Mouse (Mus musculus) embryonic facial prominence, embryonic 15.5 days (tissue): ENCODE measurements at regions not wholly inside any gene's neighbourhood (a gene's known extent, or its start where the extent isn't known, plus 50 kb on each side); places are given as distances from the start of the nearest gene placed in this dataset.

Experiments used
- ATAC-seq: fragments of 200-750 bp; cut with Nextera tagmentation; 2 replicates; pipeline ENCODE4 v1.8.0; 2017; ENCODE audit warnings: low read depth, moderate TSS enrichment; ENCODE audit not compliant: insufficient number of reproducible peaks, low FRiP score, low TSS enrichment
- H3K27ac ChIP-seq: fragments of 300-500 bp; sonication (generic); replicated peaks from 2 replicates; pipeline ENCODE4 v1.5.1; 2015; ENCODE audit warnings: mild to moderate bottlenecking, inconsistent platforms
- H3K27me3 ChIP-seq: fragments of 300-500 bp; sonication (generic); 2 replicates; pipeline ENCODE4 v1.6.1; 2015; ENCODE audit warnings: inconsistent platforms
- H3K36me3 ChIP-seq: fragments of 300-500 bp; sonication (generic); 2 replicates; pipeline ENCODE4 v1.6.1; 2015; ENCODE audit warnings: mild to moderate bottlenecking, inconsistent platforms
- H3K4me1 ChIP-seq: fragments of 300-500 bp; sonication (generic); 2 replicates; pipeline ENCODE4 v1.6.1; 2015; ENCODE audit warnings: inconsistent platforms
- H3K4me2 ChIP-seq: fragments of 300-500 bp; sonication (generic); replicated peaks from 2 replicates; pipeline ENCODE4 v1.6.1; 2015; ENCODE audit warnings: mild to moderate bottlenecking, inconsistent platforms
- H3K4me3 ChIP-seq: fragments of 300-500 bp; sonication (generic); replicated peaks from 2 replicates; pipeline ENCODE4 v1.5.1; 2015; ENCODE audit warnings: mild to moderate bottlenecking, inconsistent platforms
- H3K9ac ChIP-seq: fragments of 300-500 bp; sonication (generic); 2 replicates; pipeline ENCODE4 v1.6.1; 2015; ENCODE audit warnings: inconsistent platforms
- H3K9me3 ChIP-seq: fragments of 300-500 bp; sonication (generic); replicated peaks from 2 replicates; pipeline ENCODE4 v1.6.1; 2016; ENCODE audit warnings: inconsistent platforms
- WGBS: fragments of 180-500 bp; shearing (Covaris S2); methylation state at CpG from one replicate; pipeline ENCODE4 v1.1.7; 2015; 5-methylcytosine and 5-hydroxymethylcytosine counted together

GRCm38 (mm10) chr6:138956461-138957072 is 298.2 kb upstream of the Igbp1b start:
- H3K9ac ChIP-seq: no peak overlapping the region
- no peak for ATAC-seq
- no peaks in the 10 kb centered on the region for H3K27me3 ChIP-seq
- H3K27ac ChIP-seq: no peak overlapping the region
- H3K4me2 ChIP-seq: no peak overlapping the region
- no peaks in the 10 kb centered on the region for H3K4me1 ChIP-seq
- H3K4me3 ChIP-seq: no peak overlapping the region
- H3K36me3 ChIP-seq: no peaks in the 10 kb centered on the region
- 93% methylated on average over 3 of the region's 3 CpGs for WGBS
- H3K9me3 ChIP-seq: no peaks in the 10 kb centered on the region

GRCm38 (mm10) chr6:138950888-138951287 is 292.5 kb upstream of the Igbp1b start:
- H3K4me1 ChIP-seq: no peaks in the 10 kb centered on the region
- no peaks in the 10 kb centered on the region for H3K27me3 ChIP-seq
- ATAC-seq: no peak
- H3K36me3 ChIP-seq: no peaks in the 10 kb centered on the region
- 89% methylated on average over 3 of the region's 3 CpGs for WGBS
- H3K4me3 ChIP-seq: no peak overlapping the region
- no peaks in the 10 kb centered on the region for H3K9me3 ChIP-seq
- H3K27ac ChIP-seq: no peak overlapping the region
- H3K4me2 ChIP-seq: no peak overlapping the region
- no peak overlapping the region for H3K9ac ChIP-seq

GRCm38 (mm10) chr6:138946632-138947031 is 288.3 kb upstream of the Igbp1b start:
- Histone ChIP-seq H3K4me2 (no peak overlapping the region), H3K9me3 (no peaks in the 10 kb centered on the region), H3K27me3 (no peaks in the 10 kb centered on the region), H3K9ac (no peak overlapping the region), H3K27ac (no peak overlapping the region), H3K36me3 (no peaks in the 10 kb centered on the region), H3K4me1 (no peaks in the 10 kb centered on the region), H3K4me3 (no peak overlapping the region)
- 63% methylated on average over 5 of the region's 5 CpGs for WGBS
- ATAC-seq: no peak

GRCm38 (mm10) chr6:138945432-138945831 is 287.1 kb upstream of the Igbp1b start:
- Histone ChIP-seq H3K4me1 (no peaks in the 10 kb centered on the region), H3K4me3 (no peak overlapping the region), H3K27me3 (no peaks in the 10 kb centered on the region), H3K36me3 (no peaks in the 10 kb centered on the region), H3K27ac (no peak overlapping the region), H3K9ac (no peak overlapping the region), H3K9me3 (no peaks in the 10 kb centered on the region), H3K4me2 (no peak overlapping the region)
- WGBS: 76% methylated on average over 1 of the region's 1 CpGs
- ATAC-seq: no peak

GRCm38 (mm10) chr6:138920161-138920560 is 261.8 kb upstream of the Igbp1b start:
- Histone ChIP-seq H3K27ac (no peak overlapping the region), H3K4me1 (no peaks in the 10 kb centered on the region), H3K4me2 (no peak overlapping the region), H3K9me3 (no peaks in the 10 kb centered on the region), H3K4me3 (no peak overlapping the region), H3K27me3 (no peaks in the 10 kb centered on the region), H3K36me3 (no peaks in the 10 kb centered on the region), H3K9ac (no peak overlapping the region)
- no peak for ATAC-seq
- WGBS: 44% methylated on average over 2 of the region's 2 CpGs

GRCm38 (mm10) chr6:138919531-138919930 is 261.2 kb upstream of the Igbp1b start:
- H3K27ac ChIP-seq: no peak overlapping the region

GRCm38 (mm10) chr6:138914981-138915380 is 256.6 kb upstream of the Igbp1b start:
- 58% methylated on average over 3 of the region's 3 CpGs for WGBS
- no peaks in the 10 kb centered on the region for H3K4me1 ChIP-seq

More at GRCm38 (mm10) chr6:138919531-138919930, 261.2 kb upstream of the Igbp1b start:
- Histone ChIP-seq H3K36me3 (no peaks in the 10 kb centered on the region), H3K9me3 (no peaks in the 10 kb centered on the region), H3K4me2 (no peak overlapping the region), H3K9ac (no peak overlapping the region), H3K4me3 (no peak overlapping the region), H3K4me1 (no peaks in the 10 kb centered on the region), H3K27me3 (no peaks in the 10 kb centered on the region)
- WGBS: 84% methylated on average over 4 of the region's 4 CpGs
- ATAC-seq: no peak

GRCm38 (mm10) chr6:138873610-138874009 is 215.3 kb upstream of the Igbp1b start:
- H3K9me3 ChIP-seq: no peaks in the 10 kb centered on the region

More at GRCm38 (mm10) chr6:138914981-138915380, 256.6 kb upstream of the Igbp1b start:
- H3K9me3 ChIP-seq: no peaks in the 10 kb centered on the region
- no peak overlapping the region for H3K4me2 ChIP-seq
- no peak overlapping the region for H3K9ac ChIP-seq
- H3K27ac ChIP-seq: no peak overlapping the region
- H3K27me3 ChIP-seq: no peaks in the 10 kb centered on the region
- ATAC-seq: no peak
- H3K36me3 ChIP-seq: no peaks in the 10 kb centered on the region
- H3K4me3 ChIP-seq: no peak overlapping the region

GRCm38 (mm10) chr6:138872495-138873415 is 214.4 kb upstream of the Igbp1b start:
- H3K27ac ChIP-seq: no peak overlapping the region
- no peaks in the 10 kb centered on the region for H3K4me1 ChIP-seq
- H3K9me3 ChIP-seq: no peaks in the 10 kb centered on the region
- H3K4me3 ChIP-seq: no peak overlapping the region
- no peaks in the 10 kb centered on the region for H3K27me3 ChIP-seq
- no peak for ATAC-seq
- H3K9ac ChIP-seq: no peak overlapping the region
- H3K36me3 ChIP-seq: no peaks in the 10 kb centered on the region
- 77% methylated on average over 20 of the region's 20 CpGs for whole genome bisulfite sequencing
- no peak overlapping the region for H3K4me2 ChIP-seq

More at GRCm38 (mm10) chr6:138873610-138874009, 215.3 kb upstream of the Igbp1b start:
- Histone ChIP-seq H3K36me3 (no peaks in the 10 kb centered on the region), H3K4me3 (no peak overlapping the region), H3K27me3 (no peaks in the 10 kb centered on the region), H3K4me1 (no peaks in the 10 kb centered on the region), H3K9ac (no peak overlapping the region), H3K27ac (no peak overlapping the region), H3K4me2 (no peak overlapping the region)
- ATAC-seq: no peak
- WGBS: 83% methylated on average over 12 of the region's 12 CpGs

GRCm38 (mm10) chr6:138838043-138838442 is 179.7 kb upstream of the Igbp1b start:
- WGBS: 87% methylated on average over 8 of the region's 8 CpGs
- H3K4me1 ChIP-seq: no peaks in the 10 kb centered on the region
- no peaks in the 10 kb centered on the region for H3K27me3 ChIP-seq
- no peak overlapping the region for H3K4me3 ChIP-seq
- H3K4me2 ChIP-seq: no peak overlapping the region
- H3K9me3 ChIP-seq: no peaks in the 10 kb centered on the region
- H3K36me3 ChIP-seq: no peaks in the 10 kb centered on the region
- H3K27ac ChIP-seq: no peak overlapping the region
- no peak overlapping the region for H3K9ac ChIP-seq
- ATAC-seq: 0 out of 2 replicates have a peak, but pooled peaks have one; percentile 51

- no peaks in the 10 kb centered on the region for H3K4me1 ChIP-seq
- H3K9ac ChIP-seq: no peak overlapping the region
- H3K4me3 ChIP-seq: no peak overlapping the region
- H3K36me3 ChIP-seq: no peaks in the 10 kb centered on the region
- no peaks in the 10 kb centered on the region for H3K9me3 ChIP-seq
- no peak for ATAC-seq
- 86% methylated on average over 6 of the region's 6 CpGs for WGBS
- H3K27ac ChIP-seq: no peak overlapping the region
- no peak overlapping the region for H3K4me2 ChIP-seq
- H3K27me3 ChIP-seq: no peaks in the 10 kb centered on the region
These were observed 176.5 kb upstream of the Igbp1b start for GRCm38 (mm10) chr6:138834876-138835275.
